Mouse (Mus musculus): Measurements from ENCODE around the gene Lrrfip1. TPM values are rescaled to one million over a fixed set of nuclear protein-coding genes. Genes with fewer than 3 reads are reported as not detected.

Gene Lrrfip1
- polyA plus RNA-seq, 2 experiments: 9.4 to 12.5 TPM

DNA sequence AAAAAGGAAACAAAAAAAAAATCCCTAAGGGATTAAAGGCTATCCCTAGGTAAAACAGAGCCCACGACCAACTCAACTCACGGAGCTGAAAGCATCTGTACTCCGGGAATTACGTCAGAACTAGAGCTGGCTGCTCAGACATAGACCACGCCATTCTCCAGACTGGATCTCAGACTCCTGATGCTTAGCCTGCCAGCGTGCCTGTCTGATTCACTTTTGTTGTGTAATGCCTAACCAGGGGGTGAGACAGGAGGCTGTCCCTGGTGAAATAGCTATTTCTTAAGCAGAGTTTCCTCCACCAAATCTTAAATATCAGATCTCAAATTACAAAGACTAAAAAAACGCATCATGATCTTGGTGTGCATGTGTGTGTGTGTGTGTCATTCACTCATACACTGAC, 89.5 kb downstream of the Lrrfip1 start:
- no peak overlapping the region for H3K9ac ChIP-seq (replicated peaks)
- TF ChIP-seq EP300 (IDR thresholded peaks at IDR 0.05; ENCODE audit: low read depth) (no peak), CTCF (IDR thresholded peaks at IDR 0.05; ENCODE audit: low read depth) (no peak)
- H3K27ac ChIP-seq: no peak overlapping the region
- no peak overlapping the region for H3K4me2 ChIP-seq (ENCODE audit: low read depth)
- no peak for DNase-seq (ENCODE audit: low read depth in 3 of 3, low spot score in 3 of 3)
- peaks cover 0 to 15% of the 10 kb centered on the region in 2 experiments; a peak in 2 of 4 replicates for H3K4me1 ChIP-seq (replicated peaks; ENCODE audit: control insufficient read depth in 2 of 2, insufficient read depth in 2 of 2, low read length in 1 of 2)
- no peak for ATAC-seq (ENCODE audit: insufficient read depth)
- no peaks in the 10 kb centered on the region for H3K36me3 ChIP-seq (replicated peaks; ENCODE audit: control insufficient read depth, insufficient read depth, low read depth)
- H3K27me3 ChIP-seq (ENCODE audit: control insufficient read depth, insufficient read depth, low read length): no peaks in the 10 kb centered on the region
- H3K9me3 ChIP-seq (ENCODE audit: control insufficient read depth, low read length): no peaks in the 10 kb centered on the region
- H3K4me3 ChIP-seq (ENCODE audit: insufficient read depth in 1 of 2, low read depth in 2 of 2, low read length in 2 of 2): no peak overlapping the region
- WGBS (ENCODE audit: insufficient replicate concordance): 74% methylated on average over 7 of the region's 7 CpGs

DNA sequence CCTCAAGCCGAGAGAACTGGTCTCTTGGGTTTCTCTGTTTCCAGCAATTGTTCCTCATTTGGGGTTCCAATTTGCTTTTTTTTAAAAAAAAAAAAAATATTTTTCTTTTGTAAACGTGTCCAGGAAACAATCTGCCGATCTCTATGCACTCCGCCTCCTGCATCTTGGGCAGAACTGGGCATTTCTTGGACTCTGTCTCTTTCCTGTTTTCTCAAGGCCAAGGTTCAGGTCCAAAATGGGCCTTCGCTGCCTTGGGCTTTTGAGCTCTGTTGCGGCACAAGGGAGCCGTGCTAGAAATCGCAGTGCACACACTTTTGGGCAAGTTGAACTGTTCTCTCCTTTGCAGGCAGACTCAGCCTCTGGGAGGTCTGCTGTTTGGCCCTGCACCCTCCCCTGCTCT, 90.4 kb downstream of the Lrrfip1 start:
- Histone ChIP-seq H3K4me2 (ENCODE audit: low read depth) (no peak overlapping the region), H3K9ac (replicated peaks) (no peak overlapping the region), H3K9me3 (ENCODE audit: control insufficient read depth, low read length) (no peaks in the 10 kb centered on the region), H3K4me1 (replicated peaks; ENCODE audit: control insufficient read depth in 2 of 2, insufficient read depth in 2 of 2, low read length in 1 of 2) (peaks cover 0 to 13% of the 10 kb centered on the region in 2 experiments; a peak in 2 of 4 replicates), H3K4me3 (ENCODE audit: insufficient read depth in 1 of 2, low read depth in 2 of 2, low read length in 2 of 2) (no peak overlapping the region), H3K36me3 (replicated peaks; ENCODE audit: control insufficient read depth, insufficient read depth, low read depth) (no peaks in the 10 kb centered on the region), H3K27me3 (ENCODE audit: control insufficient read depth, insufficient read depth, low read length) (no peaks in the 10 kb centered on the region), H3K27ac (no peak overlapping the region)
- ATAC-seq (ENCODE audit: insufficient read depth) (no peak), DNase-seq (ENCODE audit: low read depth in 3 of 3, low spot score in 3 of 3) (no peak)
- WGBS (ENCODE audit: insufficient replicate concordance): 72% methylated on average over 8 of the region's 8 CpGs
- TF ChIP-seq CTCF (IDR thresholded peaks at IDR 0.05; ENCODE audit: low read depth): no peak
- TF ChIP-seq EP300 (IDR thresholded peaks at IDR 0.05; ENCODE audit: low read depth): no peak

DNA sequence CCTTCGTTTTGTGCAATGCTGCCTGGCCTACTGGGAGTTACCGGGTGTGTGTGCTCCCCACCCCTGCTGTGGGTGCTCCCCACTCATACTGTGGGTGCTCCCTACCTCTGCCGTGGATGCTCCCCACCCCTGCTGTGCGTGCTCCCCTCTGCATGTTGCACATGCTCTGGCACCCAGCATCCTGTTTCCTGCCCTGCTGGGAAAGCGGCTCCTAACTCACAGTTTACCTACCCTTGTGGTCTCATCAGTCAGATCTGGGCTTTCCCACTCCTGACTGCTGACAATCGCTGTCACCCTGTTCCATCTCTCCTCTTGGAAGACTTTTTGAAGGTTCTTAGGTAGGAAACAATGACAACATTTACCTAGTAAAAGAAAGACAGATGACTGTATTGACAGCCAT, 91.9 kb downstream of the Lrrfip1 start:
- H3K27ac ChIP-seq: no peak overlapping the region
- H3K4me3 ChIP-seq (ENCODE audit: insufficient read depth in 1 of 2, low read depth in 2 of 2, low read length in 2 of 2): no peak overlapping the region
- no peak for TF ChIP-seq CTCF (IDR thresholded peaks at IDR 0.05; ENCODE audit: low read depth)
- TF ChIP-seq EP300 (IDR thresholded peaks at IDR 0.05; ENCODE audit: low read depth): no peak
- H3K4me1 ChIP-seq (replicated peaks; ENCODE audit: control insufficient read depth in 2 of 2, insufficient read depth in 2 of 2, low read length in 1 of 2): peaks cover 0 to 10% of the 10 kb centered on the region in 2 experiments; a peak in 2 of 4 replicates
- DNase-seq (ENCODE audit: low read depth in 3 of 3, low spot score in 3 of 3): no peak
- no peak overlapping the region for H3K9ac ChIP-seq (replicated peaks)
- H3K9me3 ChIP-seq (ENCODE audit: control insufficient read depth, low read length): no peaks in the 10 kb centered on the region
- H3K36me3 ChIP-seq (replicated peaks; ENCODE audit: control insufficient read depth, insufficient read depth, low read depth): no peaks in the 10 kb centered on the region
- 56% methylated on average over 6 of the region's 6 CpGs for whole genome bisulfite sequencing (ENCODE audit: insufficient replicate concordance)
- H3K4me2 ChIP-seq (ENCODE audit: low read depth): no peak overlapping the region
- no peak for ATAC-seq (ENCODE audit: insufficient read depth)
- H3K27me3 ChIP-seq (ENCODE audit: control insufficient read depth, insufficient read depth, low read length): no peaks in the 10 kb centered on the region

DNA sequence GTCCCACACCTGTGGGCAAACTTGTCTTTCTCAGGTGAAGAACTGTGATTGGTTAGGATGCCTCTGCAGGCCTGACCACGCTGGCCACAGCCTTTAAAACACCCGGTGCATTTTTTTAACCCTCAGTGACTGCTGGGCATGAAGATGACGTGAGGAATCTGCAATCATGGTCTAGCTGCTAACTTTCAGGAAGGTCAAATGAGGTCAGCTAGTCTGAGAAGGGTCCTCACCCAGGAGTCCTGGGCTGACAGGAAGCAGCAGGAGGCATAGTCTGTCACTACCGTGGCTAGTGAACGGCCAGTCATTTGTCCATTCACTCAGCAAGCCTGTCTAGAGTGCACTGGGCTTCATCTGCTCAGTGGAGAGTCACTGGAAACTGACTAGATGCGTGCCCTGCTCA, 93.9 kb downstream of the Lrrfip1 start:
- ATAC-seq (ENCODE audit: insufficient read depth) (no peak), DNase-seq (ENCODE audit: low read depth in 3 of 3, low spot score in 3 of 3) (no peak)
- no peaks in the 10 kb centered on the region for H3K27me3 ChIP-seq (ENCODE audit: control insufficient read depth, insufficient read depth, low read length)
- H3K4me2 ChIP-seq (ENCODE audit: low read depth): no peak overlapping the region
- TF ChIP-seq EP300 (IDR thresholded peaks at IDR 0.05; ENCODE audit: low read depth) (no peak), CTCF (IDR thresholded peaks at IDR 0.05; ENCODE audit: low read depth) (no peak)
- no peak overlapping the region for H3K4me3 ChIP-seq (ENCODE audit: insufficient read depth in 1 of 2, low read depth in 2 of 2, low read length in 2 of 2)
- H3K36me3 ChIP-seq (replicated peaks; ENCODE audit: control insufficient read depth, insufficient read depth, low read depth): no peaks in the 10 kb centered on the region
- no peaks in the 10 kb centered on the region for H3K9me3 ChIP-seq (ENCODE audit: control insufficient read depth, low read length)
- peaks cover 0 to 8% of the 10 kb centered on the region in 2 experiments; a peak in 2 of 4 replicates for H3K4me1 ChIP-seq (replicated peaks; ENCODE audit: control insufficient read depth in 2 of 2, insufficient read depth in 2 of 2, low read length in 1 of 2)
- 46% methylated on average over 6 of the region's 6 CpGs for WGBS (ENCODE audit: insufficient replicate concordance)
- no peak overlapping the region for H3K27ac ChIP-seq
- no peak overlapping the region for H3K9ac ChIP-seq (replicated peaks)

DNA sequence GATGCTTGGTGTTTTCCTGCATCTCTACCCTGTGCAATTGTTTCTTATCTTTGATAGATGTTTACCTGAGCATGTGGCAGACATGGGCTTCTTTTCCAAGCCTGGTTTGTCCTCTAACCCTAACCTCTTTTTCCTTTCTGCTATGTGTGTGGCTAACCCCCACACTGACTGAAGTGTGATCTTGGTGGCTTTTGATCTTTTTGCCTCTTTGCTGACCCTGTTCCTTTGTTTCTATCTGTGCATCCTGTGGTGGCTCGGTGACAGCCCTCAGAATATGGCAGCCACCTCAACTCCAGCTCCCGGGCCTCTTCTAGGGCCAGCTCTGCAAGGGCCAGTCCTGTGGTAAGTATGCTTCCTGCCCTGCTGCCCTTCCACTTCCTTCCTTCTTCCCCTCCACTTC, 94.8 kb downstream of the Lrrfip1 start:
- Histone ChIP-seq H3K27ac (no peak overlapping the region), H3K36me3 (replicated peaks; ENCODE audit: control insufficient read depth, insufficient read depth, low read depth) (no peaks in the 10 kb centered on the region), H3K27me3 (ENCODE audit: control insufficient read depth, insufficient read depth, low read length) (no peaks in the 10 kb centered on the region), H3K9me3 (ENCODE audit: control insufficient read depth, low read length) (no peaks in the 10 kb centered on the region), H3K4me2 (ENCODE audit: low read depth) (no peak overlapping the region), H3K4me3 (ENCODE audit: insufficient read depth in 1 of 2, low read depth in 2 of 2, low read length in 2 of 2) (no peak overlapping the region), H3K4me1 (replicated peaks; ENCODE audit: control insufficient read depth in 2 of 2, insufficient read depth in 2 of 2, low read length in 1 of 2) (peaks cover 0 to 8% of the 10 kb centered on the region in 2 experiments; a peak in 2 of 4 replicates), H3K9ac (replicated peaks) (no peak overlapping the region)
- no peak for ATAC-seq (ENCODE audit: insufficient read depth)
- DNase-seq (ENCODE audit: low read depth in 3 of 3, low spot score in 3 of 3): no peak
- TF ChIP-seq CTCF (IDR thresholded peaks at IDR 0.05; ENCODE audit: low read depth) (no peak), EP300 (IDR thresholded peaks at IDR 0.05; ENCODE audit: low read depth) (no peak)
- 25% methylated on average over 2 of the region's 2 CpGs for WGBS (ENCODE audit: insufficient replicate concordance)

Data from liver, embryonic 14.5 days (tissue).